Mouse (Mus musculus): ENCODE measurements around the gene Efcab8. TPM values are rescaled to one million over a fixed set of nuclear protein-coding genes. Genes with fewer than 3 reads are reported as not detected.
"Not testable (repeated sequence)": the region's sequence is repeated elsewhere in the genome, so short reads cannot be mapped to it uniquely, and the experiment has no call there.

The Efcab8 gene
- polyA plus RNA-seq, 1 experiment from 2014 or later: not detected

DNA sequence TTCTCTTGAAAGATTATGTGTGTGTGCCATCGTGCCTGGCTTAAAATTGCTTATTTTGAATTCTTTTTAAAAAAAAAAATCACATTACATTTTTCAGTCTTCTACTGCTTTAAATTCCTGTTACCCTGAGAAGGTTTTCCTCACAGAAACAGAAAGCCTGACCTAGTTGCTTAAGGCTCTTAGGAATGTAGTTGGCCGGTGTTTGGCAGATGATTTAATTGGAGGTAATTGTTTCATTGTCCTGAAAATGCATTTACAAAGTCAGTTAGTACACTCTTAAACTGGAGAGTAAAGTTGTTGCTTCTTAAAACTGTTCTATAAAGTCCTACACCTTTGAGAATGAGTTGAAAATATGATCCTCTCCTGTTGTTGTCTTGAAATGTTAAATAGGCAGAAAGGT, 10.8 kb upstream of the Efcab8 start:
- 83% methylated on average over 2 of the region's 2 CpGs for WGBS
- ATAC-seq (ENCODE audit: insufficient number of reproducible peaks, low FRiP score, low TSS enrichment, low read depth) (no peak), DNase-seq (ENCODE audit: low spot score) (no peak)
- Histone ChIP-seq H3K4me2 (ENCODE audit: low read depth, severe bottlenecking) (no peak overlapping the region), H3K4me3 (ENCODE audit: low read depth, low read length) (no peak overlapping the region), H3K4me1 (ENCODE audit: control insufficient read depth, insufficient read depth, low read length) (no peaks in the 10 kb centered on the region), H3K27ac (replicated peaks; ENCODE audit: low read depth, low read length) (no peak overlapping the region), H3K27me3 (ENCODE audit: control insufficient read depth, insufficient read depth, low read length) (no peaks in the 10 kb centered on the region), H3K36me3 (ENCODE audit: control insufficient read depth, insufficient read depth, low read length) (peaks cover 23% of the 10 kb centered on the region; the same call in 1 of the 2 replicates), H3K9ac (ENCODE audit: low read length) (no peak overlapping the region), H3K9me3 (ENCODE audit: control insufficient read depth, low read length) (no peaks in the 10 kb centered on the region)

DNA sequence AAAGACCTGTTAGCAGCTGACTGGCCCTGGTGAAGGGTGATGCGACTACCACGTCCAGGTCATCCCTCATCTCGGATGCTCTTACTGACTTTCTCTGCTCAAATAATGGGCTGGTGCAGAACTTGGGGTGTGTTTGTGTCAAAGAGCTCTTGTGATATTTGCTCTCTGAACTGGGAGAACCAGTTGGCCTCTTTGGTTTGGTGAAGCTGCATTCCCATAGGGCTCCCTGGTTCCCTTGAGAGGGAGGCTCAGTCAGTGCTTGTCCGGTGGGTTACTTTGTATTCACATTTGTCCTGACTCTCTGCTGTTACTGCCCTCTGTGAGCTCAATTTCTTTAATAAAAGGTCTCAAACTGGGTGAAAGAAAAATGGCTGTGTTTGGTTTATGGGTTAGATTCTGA, 6.8 kb upstream of the Efcab8 start:
- WGBS: 98% methylated on average over 4 of the region's 4 CpGs
- ATAC-seq (ENCODE audit: insufficient number of reproducible peaks, low FRiP score, low TSS enrichment, low read depth): no peak
- Histone ChIP-seq H3K9me3 (ENCODE audit: control insufficient read depth, low read length) (no peaks in the 10 kb centered on the region), H3K4me3 (ENCODE audit: low read depth, low read length) (no peak overlapping the region), H3K27ac (replicated peaks; ENCODE audit: low read depth, low read length) (no peak overlapping the region), H3K4me2 (ENCODE audit: low read depth, severe bottlenecking) (no peak overlapping the region), H3K36me3 (ENCODE audit: control insufficient read depth, insufficient read depth, low read length) (0 out of 2 replicates have a peak, but pooled peaks cover 3% of the 10 kb centered on the region), H3K4me1 (ENCODE audit: control insufficient read depth, insufficient read depth, low read length) (no peaks in the 10 kb centered on the region), H3K9ac (ENCODE audit: low read length) (no peak overlapping the region), H3K27me3 (ENCODE audit: control insufficient read depth, insufficient read depth, low read length) (no peaks in the 10 kb centered on the region)
- DNase-seq (ENCODE audit: low spot score): no peak

DNA sequence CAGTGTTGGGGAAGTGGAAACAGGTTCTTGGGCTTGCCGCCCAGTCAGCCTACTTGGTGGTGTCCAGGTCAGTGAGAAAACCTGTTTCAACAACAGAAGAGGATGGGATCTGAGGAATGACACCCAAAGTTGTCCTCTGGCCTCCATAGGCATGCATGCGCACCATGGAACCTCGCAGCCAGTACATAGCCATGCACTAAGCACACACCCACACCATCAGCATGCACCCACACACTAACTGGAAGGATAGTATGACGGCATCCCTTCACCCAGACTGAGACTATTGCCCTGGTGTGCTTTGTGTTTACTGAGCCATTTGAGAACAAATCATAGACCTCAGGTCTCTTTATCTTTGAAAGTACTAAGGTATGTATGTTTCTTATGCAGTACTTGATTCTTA, 4.3 kb upstream of the Efcab8 start:
- H3K27me3 ChIP-seq (ENCODE audit: control insufficient read depth, insufficient read depth, low read length): no peaks in the 10 kb centered on the region
- no peak overlapping the region for H3K9ac ChIP-seq (ENCODE audit: low read length)
- H3K36me3 ChIP-seq (ENCODE audit: control insufficient read depth, insufficient read depth, low read length): 0 out of 2 replicates have a peak, but pooled peaks cover 3% of the 10 kb centered on the region
- DNase-seq (ENCODE audit: low spot score): no peak
- no peak overlapping the region for H3K27ac ChIP-seq (replicated peaks; ENCODE audit: low read depth, low read length)
- no peaks in the 10 kb centered on the region for H3K9me3 ChIP-seq (ENCODE audit: control insufficient read depth, low read length)
- 91% methylated on average over 4 of the region's 4 CpGs for WGBS
- H3K4me1 ChIP-seq (ENCODE audit: control insufficient read depth, insufficient read depth, low read length): peaks cover 4% of the 10 kb centered on the region; the same call in 1 of the 2 replicates
- no peak overlapping the region for H3K4me2 ChIP-seq (ENCODE audit: low read depth, severe bottlenecking)
- H3K4me3 ChIP-seq (ENCODE audit: low read depth, low read length): no peak overlapping the region
- no peak for ATAC-seq (ENCODE audit: insufficient number of reproducible peaks, low FRiP score, low TSS enrichment, low read depth)

DNA sequence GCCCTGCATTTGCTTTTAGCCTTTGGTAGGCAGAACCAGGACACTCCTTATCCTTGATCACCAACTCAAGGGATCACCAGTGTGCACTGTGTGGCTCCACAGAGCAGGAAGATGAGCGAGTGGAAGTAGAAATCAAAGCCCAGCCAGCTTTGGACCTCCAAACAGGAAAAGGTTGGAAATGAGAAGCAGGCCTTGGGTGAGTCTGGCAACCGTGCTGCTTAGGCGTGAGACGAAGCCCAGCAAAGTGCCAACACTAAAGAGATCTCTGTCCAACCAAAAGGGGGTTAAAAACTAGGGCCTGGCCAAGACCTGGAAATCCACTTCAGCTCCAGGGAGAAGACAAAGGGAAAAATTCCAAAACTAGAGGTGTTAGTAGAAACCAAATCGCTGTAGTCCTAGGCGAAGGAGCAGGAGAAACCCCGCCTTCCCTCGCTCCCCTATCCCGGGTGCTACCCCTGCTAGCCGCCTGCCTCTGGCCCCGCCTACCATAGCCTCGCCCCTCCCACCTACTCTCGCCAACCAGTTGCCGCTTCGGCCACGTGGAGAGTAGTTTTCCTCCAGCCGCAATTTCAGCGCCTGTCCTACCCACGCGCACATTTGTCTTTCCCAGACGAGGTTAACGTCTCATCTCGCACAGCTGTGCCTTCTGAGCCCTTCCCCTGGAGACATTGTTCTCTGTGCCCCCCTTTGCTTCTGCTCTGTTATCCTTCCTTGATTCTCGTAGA, 931 bp upstream of the Efcab8 start:
- Histone ChIP-seq H3K4me1 (ENCODE audit: control insufficient read depth, insufficient read depth, low read length) (peaks cover 4% of the 10 kb centered on the region; the same call in 1 of the 2 replicates), H3K4me2 (ENCODE audit: low read depth, severe bottlenecking) (peak overlapping the region; percentile 52), H3K27ac (replicated peaks; ENCODE audit: low read depth, low read length) (no peak overlapping the region), H3K27me3 (ENCODE audit: control insufficient read depth, insufficient read depth, low read length) (no peaks in the 10 kb centered on the region), H3K4me3 (ENCODE audit: low read depth, low read length) (peak overlapping the region; percentile 17; the same call in 1 of the 2 replicates), H3K9ac (ENCODE audit: low read length) (peak overlapping the region; percentile 27; the same call in 1 of the 2 replicates), H3K36me3 (ENCODE audit: control insufficient read depth, insufficient read depth, low read length) (no peaks in the 10 kb centered on the region), H3K9me3 (ENCODE audit: control insufficient read depth, low read length) (no peaks in the 10 kb centered on the region)
- peak; percentile 84 for DNase-seq (ENCODE audit: low spot score)
- WGBS: 13% methylated on average over 24 of the region's 24 CpGs
- peak; percentile 85 for ATAC-seq (ENCODE audit: insufficient number of reproducible peaks, low FRiP score, low TSS enrichment, low read depth)

DNA sequence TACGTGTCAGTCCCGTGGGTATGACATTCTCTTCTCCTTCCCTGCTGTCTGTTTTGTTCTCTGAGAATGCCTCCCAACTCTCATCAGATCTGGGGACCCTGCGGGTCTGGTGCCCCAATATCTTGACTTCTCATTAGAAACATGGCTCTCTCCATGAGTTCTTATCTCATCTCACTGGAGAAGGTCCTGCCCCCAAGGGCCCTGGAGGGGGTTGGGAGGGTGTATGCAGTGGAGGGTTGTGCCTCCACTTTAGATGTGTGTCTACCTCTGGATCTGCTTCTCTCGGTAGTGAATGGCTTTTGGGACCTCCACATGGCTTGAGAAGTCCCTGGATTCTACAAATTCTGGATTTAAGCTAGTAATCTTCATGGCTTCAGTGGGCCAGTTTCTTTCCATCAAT, 1.4 kb downstream of the Efcab8 start:
- no peak for ATAC-seq (ENCODE audit: insufficient number of reproducible peaks, low FRiP score, low TSS enrichment, low read depth)

DNA sequence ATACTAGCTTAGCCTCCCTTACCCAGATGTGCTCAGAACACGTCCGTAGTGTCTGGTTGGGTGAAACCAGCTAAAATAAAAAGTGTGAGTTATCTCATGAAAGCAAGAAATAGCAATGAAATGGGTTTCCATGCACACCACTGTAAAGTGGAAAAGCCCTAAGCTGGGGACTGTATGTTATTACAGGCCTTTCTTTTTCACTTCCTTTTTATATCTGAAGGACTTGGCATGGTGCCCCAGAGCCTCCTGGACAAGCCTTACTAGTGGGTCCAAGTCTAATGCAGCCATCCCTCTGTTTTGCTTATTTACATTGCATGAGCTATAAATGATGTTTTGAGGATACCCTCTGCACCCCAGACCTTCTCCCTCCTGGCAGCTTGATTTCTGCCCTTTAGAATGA, 4.9 kb downstream of the Efcab8 start:
- no peak overlapping the region for H3K4me2 ChIP-seq (ENCODE audit: low read depth, severe bottlenecking)
- no peak for ATAC-seq (ENCODE audit: insufficient number of reproducible peaks, low FRiP score, low TSS enrichment, low read depth)
- H3K27ac ChIP-seq (replicated peaks; ENCODE audit: low read depth, low read length): no peak overlapping the region
- no peaks in the 10 kb centered on the region for H3K36me3 ChIP-seq (ENCODE audit: control insufficient read depth, insufficient read depth, low read length)
- no peaks in the 10 kb centered on the region for H3K4me1 ChIP-seq (ENCODE audit: control insufficient read depth, insufficient read depth, low read length)
- no peaks in the 10 kb centered on the region for H3K9me3 ChIP-seq (ENCODE audit: control insufficient read depth, low read length)
- no peaks in the 10 kb centered on the region for H3K27me3 ChIP-seq (ENCODE audit: control insufficient read depth, insufficient read depth, low read length)
- WGBS: 93% methylated on average over 2 of the region's 2 CpGs
- no peak overlapping the region for H3K4me3 ChIP-seq (ENCODE audit: low read depth, low read length)
- no peak for DNase-seq (ENCODE audit: low spot score)
- no peak overlapping the region for H3K9ac ChIP-seq (ENCODE audit: low read length)

More for the DNA sequence above, 1.4 kb downstream of the Efcab8 start:
- Histone ChIP-seq H3K4me2 (ENCODE audit: low read depth, severe bottlenecking) (no peak overlapping the region), H3K9ac (ENCODE audit: low read length) (no peak overlapping the region), H3K27me3 (ENCODE audit: control insufficient read depth, insufficient read depth, low read length) (no peaks in the 10 kb centered on the region), H3K4me3 (ENCODE audit: low read depth, low read length) (no peak overlapping the region), H3K36me3 (ENCODE audit: control insufficient read depth, insufficient read depth, low read length) (no peaks in the 10 kb centered on the region), H3K9me3 (ENCODE audit: control insufficient read depth, low read length) (no peaks in the 10 kb centered on the region), H3K4me1 (ENCODE audit: control insufficient read depth, insufficient read depth, low read length) (peaks cover 4% of the 10 kb centered on the region; the same call in 1 of the 2 replicates), H3K27ac (replicated peaks; ENCODE audit: low read depth, low read length) (no peak overlapping the region)
- WGBS: 83% methylated on average over 4 of the region's 4 CpGs
- DNase-seq (ENCODE audit: low spot score): no peak

DNA sequence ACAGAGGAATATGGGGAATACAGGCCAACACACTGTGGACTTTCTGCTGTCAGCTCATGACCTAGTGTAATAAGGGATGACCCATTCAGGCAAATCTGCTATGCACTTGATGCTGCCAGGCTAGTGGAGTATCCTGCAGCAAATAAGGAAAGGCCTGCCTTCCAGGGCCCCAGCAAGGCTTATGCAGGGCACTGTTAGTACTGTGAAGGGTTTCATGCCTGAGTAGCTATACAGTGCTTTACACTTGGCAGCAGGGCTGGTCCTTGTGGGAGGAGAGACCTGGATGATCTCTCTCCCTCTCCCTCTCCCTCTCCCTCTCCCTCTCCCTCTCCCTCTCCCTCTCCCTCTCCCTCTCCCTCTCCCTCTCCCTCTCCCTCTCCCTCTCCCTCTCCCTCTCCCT, 13.6 kb downstream of the Efcab8 start:
- H3K4me1 ChIP-seq (ENCODE audit: control insufficient read depth, insufficient read depth, low read length): no peaks in the 10 kb centered on the region
- H3K27ac ChIP-seq (replicated peaks; ENCODE audit: low read depth, low read length): no peak overlapping the region
- no peak overlapping the region for H3K4me2 ChIP-seq (ENCODE audit: low read depth, severe bottlenecking)
- no peaks in the 10 kb centered on the region for H3K27me3 ChIP-seq (ENCODE audit: control insufficient read depth, insufficient read depth, low read length)
- no peak for ATAC-seq (ENCODE audit: insufficient number of reproducible peaks, low FRiP score, low TSS enrichment, low read depth)
- no peaks in the 10 kb centered on the region for H3K36me3 ChIP-seq (ENCODE audit: control insufficient read depth, insufficient read depth, low read length)
- no peak for DNase-seq (ENCODE audit: low spot score)
- no peaks in the 10 kb centered on the region for H3K9me3 ChIP-seq (ENCODE audit: control insufficient read depth, low read length)
- H3K4me3 ChIP-seq (ENCODE audit: low read depth, low read length): no peak overlapping the region
- H3K9ac ChIP-seq (ENCODE audit: low read length): no peak overlapping the region

DNA sequence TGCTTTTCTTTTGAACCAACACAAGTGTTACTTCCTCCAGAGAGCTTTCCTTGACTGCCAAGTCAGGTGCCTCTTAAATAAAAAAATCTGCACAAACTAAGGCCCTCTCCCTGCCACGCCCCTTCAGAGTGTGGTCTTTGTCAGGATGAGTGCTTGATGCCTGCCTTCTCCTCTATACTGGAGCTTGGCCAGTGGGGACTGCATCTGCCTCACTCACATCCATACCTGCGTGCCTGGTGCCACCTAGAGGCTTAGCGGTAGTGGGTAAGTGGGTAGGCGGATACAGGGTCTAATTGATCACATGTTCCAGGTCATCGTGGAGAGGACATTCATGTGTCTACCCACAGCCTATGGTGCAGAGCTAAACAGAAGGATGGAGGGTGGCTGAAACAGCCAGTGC, 15.4 kb downstream of the Efcab8 start:
- Histone ChIP-seq H3K4me3 (ENCODE audit: low read depth, low read length) (no peak overlapping the region), H3K9me3 (ENCODE audit: control insufficient read depth, low read length) (no peaks in the 10 kb centered on the region), H3K27me3 (ENCODE audit: control insufficient read depth, insufficient read depth, low read length) (no peaks in the 10 kb centered on the region), H3K4me2 (ENCODE audit: low read depth, severe bottlenecking) (no peak overlapping the region), H3K9ac (ENCODE audit: low read length) (no peak overlapping the region), H3K27ac (replicated peaks; ENCODE audit: low read depth, low read length) (no peak overlapping the region), H3K4me1 (ENCODE audit: control insufficient read depth, insufficient read depth, low read length) (no peaks in the 10 kb centered on the region), H3K36me3 (ENCODE audit: control insufficient read depth, insufficient read depth, low read length) (no peaks in the 10 kb centered on the region)
- 59% methylated on average over 5 of the region's 5 CpGs for WGBS
- peak; percentile 35; the same call in 1 of the 2 replicates for ATAC-seq (ENCODE audit: insufficient number of reproducible peaks, low FRiP score, low TSS enrichment, low read depth)
- no peak for DNase-seq (ENCODE audit: low spot score)

DNA sequence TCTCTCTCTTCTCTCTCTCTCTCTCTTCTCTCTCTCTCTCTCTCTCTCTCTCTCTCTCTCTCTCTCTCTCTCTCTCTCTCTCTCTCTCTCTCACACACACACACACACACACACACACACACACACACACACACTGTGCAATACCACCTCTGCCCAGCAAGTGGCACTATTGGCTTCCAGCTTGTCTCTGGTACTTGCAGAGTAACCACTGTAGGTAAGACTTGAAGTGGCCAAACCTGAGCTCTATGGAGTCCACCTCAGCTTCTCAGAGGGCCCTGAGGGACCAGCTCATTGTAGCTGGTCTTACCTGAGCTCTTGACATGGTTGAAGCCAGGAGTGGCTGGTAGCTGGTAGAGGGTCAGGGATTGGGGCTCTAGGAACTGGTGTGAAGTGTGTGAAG, 27.7 kb downstream of the Efcab8 start:
- not testable (repeated sequence) for H3K9me3 ChIP-seq (ENCODE audit: control insufficient read depth, low read length); H3K27me3 ChIP-seq (ENCODE audit: control insufficient read depth, insufficient read depth, low read length); H3K9ac ChIP-seq (ENCODE audit: low read length); H3K4me2 ChIP-seq (ENCODE audit: low read depth, severe bottlenecking); H3K4me3 ChIP-seq (ENCODE audit: low read depth, low read length); H3K27ac ChIP-seq (replicated peaks; ENCODE audit: low read depth, low read length); H3K36me3 ChIP-seq (ENCODE audit: control insufficient read depth, insufficient read depth, low read length); H3K4me1 ChIP-seq (ENCODE audit: control insufficient read depth, insufficient read depth, low read length); ATAC-seq (ENCODE audit: insufficient number of reproducible peaks, low FRiP score, low TSS enrichment, low read depth)
- peak; percentile 69 for DNase-seq (ENCODE audit: low spot score)

All from limb, embryonic 11.5 days (tissue).